Mouse (Mus musculus) kidney, postnatal 4 days (tissue): ENCODE measurements at regions not wholly inside any gene's neighbourhood (a gene's known extent, or its start where the extent isn't known, plus 50 kb on each side); places are given as distances from the start of the nearest gene placed in this dataset.
"Not testable (repeated sequence)": the region's sequence is repeated elsewhere in the genome, so short reads cannot be mapped to it uniquely, and the experiment has no call there.

Experiments used
- DNase-seq, 2 experiments: peaks; one replicate each; pipeline ENCODE4 v3.0.0; 2021; ENCODE audit warnings: mixed read lengths in 2 of 2

DNA sequence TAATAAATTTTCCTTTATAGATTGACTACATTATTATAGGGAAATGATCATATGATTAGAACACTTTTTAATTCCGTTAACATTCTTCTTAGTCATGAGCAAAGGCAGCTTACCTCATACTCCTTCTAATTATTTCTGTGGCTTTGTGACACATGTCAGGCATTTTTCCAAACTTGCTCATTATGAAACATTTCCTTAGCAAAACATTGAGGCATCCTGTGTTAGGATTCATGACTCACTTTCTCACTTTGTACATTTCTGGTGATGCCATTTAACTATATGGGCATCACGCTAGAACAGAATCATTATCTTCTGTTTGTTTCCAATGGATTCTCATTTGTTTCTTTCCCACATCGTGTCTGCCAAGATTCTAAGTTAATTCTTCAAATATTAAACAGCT is 621.3 kb downstream of the Tecrl start:
- DNase-seq: no peak

DNA sequence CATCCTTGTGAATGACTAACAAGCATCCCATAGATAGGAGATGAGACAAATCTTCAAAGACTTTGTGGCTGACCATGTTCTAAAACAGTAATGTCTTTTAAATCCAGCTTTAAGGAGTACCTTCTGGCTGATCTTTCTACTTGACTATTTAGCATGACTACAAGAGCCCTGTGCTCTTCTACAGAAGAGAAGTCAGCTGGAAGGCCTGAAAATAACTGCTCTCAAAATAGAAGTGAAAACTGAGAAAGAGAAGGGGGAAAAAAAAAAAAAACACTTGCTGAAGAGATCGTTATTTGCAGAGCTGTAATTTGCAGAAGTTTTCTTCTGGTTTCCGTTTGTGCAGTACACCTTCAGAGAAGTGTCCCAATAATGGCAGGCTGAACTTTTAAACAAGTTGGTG is 626.8 kb downstream of the Tecrl start:
- DNase-seq: no peak

DNA sequence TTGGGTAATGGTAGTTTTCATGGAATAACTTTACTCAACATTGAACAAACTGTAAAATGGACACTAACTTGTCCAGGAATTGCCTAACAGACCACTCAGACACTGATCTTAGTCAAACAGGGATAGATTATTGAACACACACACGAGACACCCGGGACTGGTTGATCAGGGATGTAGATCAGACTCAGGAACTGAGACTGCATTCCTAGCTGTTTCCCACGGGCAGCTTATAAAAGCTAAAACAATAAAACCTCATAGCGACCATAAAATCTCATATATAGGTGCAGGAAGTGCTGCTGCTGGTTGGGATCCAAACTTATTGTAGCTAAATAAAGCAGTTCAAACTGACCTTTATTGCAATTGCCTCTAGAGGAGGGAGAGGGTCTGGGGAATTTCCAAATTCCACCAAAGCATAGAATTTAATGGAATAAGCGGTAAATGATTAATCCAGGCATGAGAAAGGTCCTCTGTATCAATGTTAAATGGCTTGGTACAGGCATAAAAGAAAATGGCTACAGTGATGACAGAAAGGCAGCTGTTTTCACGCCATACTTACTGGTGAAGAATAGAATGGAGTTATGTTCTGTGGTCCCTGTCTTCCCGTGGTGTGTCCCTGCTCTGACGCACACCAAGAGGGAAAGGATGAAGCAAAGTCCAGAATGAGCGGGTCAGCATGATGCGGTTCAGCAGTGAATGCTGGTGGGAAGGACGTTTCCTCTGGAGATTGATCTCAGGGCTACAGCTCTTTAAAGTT is 627.6 kb downstream of the Tecrl start:
- DNase-seq: peak in 1 of 2 experiments; percentile 2

DNA sequence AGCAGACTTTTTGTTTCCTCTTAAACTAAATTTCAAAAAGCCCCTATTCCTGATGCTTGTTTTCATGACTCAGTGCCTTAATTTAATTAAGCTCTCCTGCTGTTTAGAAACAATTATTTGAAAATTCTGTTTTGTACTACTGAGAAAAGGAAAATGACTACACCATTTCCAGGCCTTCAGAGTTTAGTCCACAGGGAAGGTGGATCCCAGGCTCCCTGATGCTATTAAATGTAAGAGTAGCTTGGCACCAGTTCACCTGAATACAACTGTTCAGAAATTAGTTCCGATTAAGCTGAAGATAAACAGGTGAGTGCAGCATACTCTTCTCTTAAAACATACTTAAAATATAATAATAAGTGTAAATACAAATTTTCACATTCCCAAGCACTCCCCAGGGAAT is 639.3 kb downstream of the Tecrl start:
- no peak for DNase-seq

DNA sequence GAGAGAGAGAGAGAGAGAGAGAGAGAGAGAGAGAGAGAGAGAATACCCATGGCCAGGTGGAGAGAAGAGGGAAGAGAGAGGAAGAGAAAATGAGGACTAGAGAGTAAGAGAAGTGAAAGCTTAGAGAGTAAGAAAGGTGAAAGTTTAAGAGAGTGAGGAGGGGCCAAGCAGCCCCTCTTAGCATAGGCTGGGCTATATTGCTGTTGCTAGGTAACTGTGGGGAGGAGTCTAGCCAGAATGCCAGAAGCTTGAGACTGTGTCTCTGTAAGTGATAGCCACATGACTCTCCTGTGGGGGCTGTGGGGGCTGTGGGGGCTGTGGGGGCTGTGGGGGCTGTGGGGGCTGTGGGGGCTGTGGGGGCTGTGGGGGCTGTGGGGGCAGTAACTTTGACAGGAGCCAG is 655.3 kb downstream of the Tecrl start:
- not testable (repeated sequence) for DNase-seq

DNA sequence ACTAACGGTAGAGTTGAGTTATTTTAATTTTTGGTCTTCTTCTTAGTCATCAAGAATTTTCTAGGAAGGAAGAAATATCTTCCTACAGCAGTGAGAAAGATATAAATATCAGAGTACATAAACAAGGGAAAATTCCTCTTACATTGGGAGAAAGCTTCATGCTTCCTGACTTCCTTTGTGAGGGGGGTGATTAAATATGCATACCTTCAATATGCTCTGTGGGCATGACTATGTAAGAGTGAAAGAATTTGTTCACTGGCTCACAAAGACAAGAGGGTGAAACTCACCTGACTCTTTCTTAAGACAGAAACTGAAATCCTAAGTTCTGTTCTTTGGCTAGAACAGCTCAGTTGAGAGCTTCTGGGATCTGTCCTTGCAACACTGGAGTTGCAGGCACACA is 656.1 kb downstream of the Tecrl start:
- DNase-seq: no peak

DNA sequence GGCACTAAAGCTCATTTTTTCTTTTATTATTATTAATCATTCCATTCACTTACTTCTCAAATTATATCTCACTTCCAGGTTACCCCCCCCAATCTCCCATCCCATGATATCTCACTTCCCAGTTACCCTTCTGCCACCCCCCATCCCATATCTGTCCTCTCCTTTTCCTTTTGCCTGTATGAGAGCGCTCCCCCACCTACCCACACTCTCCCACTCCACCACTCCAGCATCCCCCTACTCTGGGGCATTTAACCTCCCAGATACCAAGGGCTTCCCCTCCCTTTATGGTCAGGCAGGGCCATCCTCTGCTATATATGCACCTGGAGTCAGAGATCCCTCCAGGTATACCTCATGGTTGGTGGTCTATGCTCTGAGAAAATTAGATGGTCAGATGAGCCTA is 671.6 kb downstream of the Tecrl start:
- DNase-seq: no peak

DNA sequence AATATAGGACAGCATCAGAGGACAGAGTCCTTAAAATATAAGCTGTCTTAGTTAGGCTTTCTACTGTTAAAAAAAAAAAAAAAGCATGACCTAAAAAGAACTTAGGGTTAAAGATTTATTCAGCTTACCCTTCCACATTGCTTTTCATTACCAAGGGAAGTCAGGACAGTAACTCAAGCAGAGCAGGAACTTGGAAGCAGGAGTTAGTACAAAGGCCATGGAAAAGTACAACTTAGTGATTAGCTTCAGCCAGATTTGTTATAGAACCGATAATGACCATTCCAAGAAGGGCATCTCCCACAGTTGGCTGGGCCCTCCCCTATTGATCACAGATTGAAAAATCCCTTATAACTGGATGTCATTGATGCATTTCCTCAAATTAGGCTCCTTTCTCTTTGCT is 690.9 kb downstream of the Tecrl start:
- DNase-seq: no peak

DNA sequence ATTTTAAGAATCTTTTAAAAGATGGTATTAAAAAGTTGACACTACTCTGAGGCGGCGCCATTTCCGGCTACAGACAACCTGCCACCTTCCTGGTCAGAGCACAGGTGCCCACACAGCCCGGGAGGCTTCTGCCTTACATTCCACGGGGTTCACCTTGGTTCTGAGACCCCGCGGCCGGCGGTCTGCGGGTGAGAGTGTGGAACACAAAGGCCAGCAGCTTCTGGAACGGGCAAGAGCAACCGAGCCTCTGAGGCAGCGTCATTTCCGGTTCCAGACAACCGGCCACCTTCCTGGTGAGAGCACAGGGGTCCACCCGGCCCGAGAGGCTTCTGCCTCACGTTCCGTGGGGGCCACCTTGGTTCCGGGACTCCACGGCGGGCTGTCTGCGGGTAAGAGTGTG is 701.4 kb downstream of the Tecrl start:
- DNase-seq: not testable (repeated sequence)

DNA sequence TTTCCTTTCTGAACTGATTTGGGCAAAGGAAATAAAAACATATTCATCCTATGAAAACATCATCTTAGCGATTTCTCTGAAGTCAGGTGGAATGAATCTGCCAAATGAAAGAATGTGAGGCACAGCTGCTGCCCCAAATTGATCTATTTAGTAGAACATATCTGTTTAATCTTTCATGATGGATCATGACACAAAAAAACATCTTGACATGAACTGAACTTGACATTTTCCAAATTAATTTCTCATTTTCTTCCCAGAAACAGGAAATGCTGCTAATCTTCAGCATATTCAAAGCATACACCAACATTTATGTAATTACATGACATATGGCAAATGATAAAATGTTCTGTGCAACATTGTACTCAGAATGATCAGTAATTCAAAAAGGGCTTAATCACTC is 734.9 kb downstream of the Tecrl start:
- DNase-seq: no peak
